Mouse (Mus musculus): ENCODE data around the gene Hoxc9.

DNA sequence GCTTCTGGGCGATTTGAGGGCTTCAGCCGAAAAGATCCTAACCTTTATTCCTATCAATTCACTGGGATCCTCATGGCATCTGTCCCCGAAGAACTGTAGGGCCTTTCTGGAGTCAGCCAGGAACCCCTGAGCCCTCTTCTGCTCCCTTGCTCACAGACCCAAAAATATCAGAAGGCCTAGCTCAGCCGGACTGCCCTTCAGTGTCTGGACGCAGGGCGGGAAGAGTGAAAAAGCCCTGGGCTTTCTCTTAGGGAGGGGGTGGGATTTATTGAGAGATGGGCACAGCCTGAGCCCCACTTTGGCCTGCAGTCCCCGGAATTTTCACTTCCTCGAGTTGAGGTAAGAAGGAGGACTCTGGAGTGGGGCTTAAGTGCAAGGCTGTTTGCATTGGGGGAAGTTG lies 13.0 kb upstream of the Hoxc9 start:
- no peak for TF ChIP-seq MXI1 (IDR thresholded peaks at IDR 0.05; ENCODE audit: low read depth, low read length)
- no peak for TF ChIP-seq ZMIZ1 (IDR thresholded peaks at IDR 0.05; ENCODE audit: low read depth, low read length)
- TF ChIP-seq TBP (conservative IDR thresholded peaks at IDR 0.05; ENCODE audit: low read depth, low read length) = no peak
- TF ChIP-seq MAZ (IDR thresholded peaks at IDR 0.05; ENCODE audit: low read depth, low read length) = no peak
- TF ChIP-seq CTCF (conservative IDR thresholded peaks at IDR 0.05 in 1 of 2, IDR thresholded peaks at IDR 0.05 in 1 of 2; ENCODE audit: low read depth in 2 of 2, low read length in 2 of 2) = no peak
- no peak for TF ChIP-seq BHLHE40 (IDR thresholded peaks at IDR 0.05; ENCODE audit: low read depth, low read length)
- TF ChIP-seq PAX5 (IDR thresholded peaks at IDR 0.05; ENCODE audit: low read length) = no peak
- TF ChIP-seq E2F4 (IDR thresholded peaks at IDR 0.05; ENCODE audit: insufficient replicate concordance, low read depth, low read length) = no peak
- no peak for TF ChIP-seq ZNF384 (IDR thresholded peaks at IDR 0.05; ENCODE audit: low read depth, low read length)
- TF ChIP-seq RCOR1 (conservative IDR thresholded peaks at IDR 0.05; ENCODE audit: low read depth, low read length) = no peak

Measured in CH12.LX (cell line).